Mouse (Mus musculus): ENCODE measurements around the gene Mybpc1.

GRCm38 (mm10) chr10:88505256-88505655, 99.7 kb downstream of the Mybpc1 start:
- TF ChIP-seq EP300 (optimal IDR thresholded peaks at IDR 0.05) (no peak), CTCF (IDR thresholded peaks at IDR 0.05; ENCODE audit: low read depth) (no peak)

All from stomach, postnatal 0 days (tissue).